Mouse (Mus musculus) 416B (cell line): ENCODE data around the gene Sh3bgrl2.
A peak's percentile ranks its signal among the peaks of the same experiment; 100 is the strongest.

Experiments
- DNase-seq: peaks from one replicate; pipeline ENCODE4 v3.0.0; 2011; ENCODE audit warnings: low read depth

The Sh3bgrl2 gene

GRCm38 (mm10) chr9:83560670-83561069 is 12.5 kb downstream of the Sh3bgrl2 start:
- DNase-seq: no peak

GRCm38 (mm10) chr9:83562889-83563288 is 14.8 kb downstream of the Sh3bgrl2 start:
- DNase-seq: no peak

- DNase-seq: no peak
These were observed 15.9 kb downstream of the Sh3bgrl2 start for GRCm38 (mm10) chr9:83563808-83564549.

DNA sequence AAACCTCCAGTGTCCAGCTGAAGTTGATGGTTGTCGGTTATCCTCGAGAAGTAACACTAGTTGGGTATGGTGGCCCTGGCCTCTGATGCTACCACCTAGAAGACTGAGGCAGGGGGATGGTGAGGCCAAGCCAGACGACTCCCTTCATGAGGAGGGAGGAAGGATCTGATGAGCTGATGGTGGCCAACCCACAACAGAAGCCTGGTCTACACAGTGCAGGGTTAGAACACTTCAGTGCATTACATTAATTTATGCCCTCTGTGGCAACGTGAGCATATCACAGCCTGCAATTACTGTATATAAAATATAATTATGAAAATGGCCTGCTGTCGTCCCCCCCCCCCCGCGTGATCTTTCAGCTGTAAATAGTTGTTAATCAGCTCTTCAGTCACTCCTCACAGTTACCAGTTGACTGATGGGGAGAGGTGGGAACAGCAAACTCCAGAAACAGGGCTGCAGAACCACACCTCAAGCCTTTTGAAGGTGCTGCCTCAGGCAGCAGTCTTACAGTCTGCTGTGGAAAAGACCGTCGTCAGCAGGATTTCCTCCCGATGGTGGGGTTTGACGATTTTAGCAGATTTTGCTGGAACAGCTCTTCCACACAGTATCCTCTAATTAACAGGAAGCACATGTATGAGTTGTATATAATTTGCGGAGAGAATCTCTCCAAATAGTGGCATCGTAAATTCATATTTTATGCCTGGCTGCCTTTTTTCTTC is 17.0 kb downstream of the Sh3bgrl2 start:
- no peak for DNase-seq

GRCm38 (mm10) chr9:83566141-83566540 is 18.0 kb downstream of the Sh3bgrl2 start:
- DNase-seq: no peak

DNA sequence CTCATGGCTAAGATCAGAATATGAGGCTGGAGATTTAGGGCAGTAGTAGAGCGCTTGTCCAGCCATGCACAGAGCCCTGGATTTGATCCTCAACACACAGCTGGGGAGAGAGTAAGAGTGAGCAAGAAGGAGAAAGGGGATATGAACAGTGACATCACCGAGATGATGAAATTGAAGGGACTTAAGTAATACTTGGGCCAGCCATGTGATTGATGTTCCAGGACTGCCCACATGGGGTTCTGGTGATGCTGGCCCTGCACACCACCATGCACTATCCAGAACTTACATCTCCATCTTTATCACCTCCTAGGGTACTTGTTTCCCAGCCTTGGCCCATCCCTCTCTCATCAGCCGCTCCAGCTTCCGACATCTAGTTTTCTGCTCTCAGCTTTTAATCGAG is 20.0 kb downstream of the Sh3bgrl2 start:
- DNase-seq: peak; percentile 20

- peak; percentile 16 for DNase-seq
These were observed 20.8 kb downstream of the Sh3bgrl2 start for GRCm38 (mm10) chr9:83568937-83569336.

DNA sequence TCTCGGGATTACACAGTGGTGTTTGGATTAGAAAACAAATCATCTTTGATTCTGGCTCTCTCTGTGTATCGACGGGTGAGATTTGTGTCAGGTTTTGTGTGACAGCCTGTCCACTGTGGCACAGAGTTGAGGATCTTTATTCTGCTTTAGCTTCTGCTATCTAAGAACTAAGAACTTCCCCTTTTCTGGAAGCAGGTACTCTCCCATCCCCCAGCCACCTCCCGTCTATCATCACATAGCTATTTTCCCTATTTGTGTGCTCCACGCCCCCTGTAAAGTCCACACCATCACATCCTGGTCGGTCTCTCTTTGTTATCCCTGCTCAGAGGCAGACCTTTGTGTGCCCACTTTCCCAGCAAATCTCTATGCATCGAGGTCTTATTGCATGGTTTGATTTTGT is 21.8 kb downstream of the Sh3bgrl2 start:
- no peak for DNase-seq

- DNase-seq: no peak
These were observed 23.2 kb downstream of the Sh3bgrl2 start for GRCm38 (mm10) chr9:83571315-83571714.

GRCm38 (mm10) chr9:83572326-83572725 is 24.2 kb downstream of the Sh3bgrl2 start:
- DNase-seq: no peak

DNA sequence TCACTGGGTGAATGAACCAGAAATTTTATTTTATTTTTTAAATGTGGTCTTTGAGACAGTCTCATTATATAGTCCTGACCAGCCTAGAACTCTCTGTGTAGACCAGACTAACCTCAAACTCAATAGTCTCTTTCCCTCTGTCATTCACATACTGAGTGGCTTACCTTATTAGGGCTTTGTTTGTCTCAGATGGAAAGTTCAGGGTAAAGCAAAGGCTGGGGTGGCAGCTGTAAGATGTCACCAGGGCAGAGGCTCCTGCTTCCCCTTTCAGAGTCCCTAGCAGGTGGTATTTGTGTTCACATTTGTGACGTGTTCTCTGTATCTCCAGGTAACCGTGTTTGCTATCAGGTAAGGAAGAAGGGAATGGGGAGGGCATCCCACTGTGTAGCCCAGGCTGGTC is 24.7 kb downstream of the Sh3bgrl2 start:
- DNase-seq: peak; percentile 23

DNA sequence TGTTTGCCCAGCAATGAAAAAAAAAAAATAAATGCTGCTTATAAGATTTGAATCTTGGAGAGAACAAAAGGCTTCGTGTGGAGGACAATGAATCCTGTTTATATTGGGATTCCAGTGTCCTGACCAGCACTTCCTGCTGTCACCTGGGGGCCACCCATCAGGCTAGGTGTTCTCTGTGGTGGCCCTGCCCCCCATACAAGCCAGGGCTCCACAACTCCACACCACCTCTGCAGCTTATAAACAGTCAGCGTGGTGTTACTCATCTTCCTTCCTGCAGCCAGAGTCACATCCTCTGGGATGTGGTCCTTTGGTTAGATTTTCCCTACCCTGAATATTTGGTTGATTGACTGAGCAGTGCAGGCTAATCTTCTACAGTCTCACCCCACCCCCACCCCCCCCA is 25.5 kb downstream of the Sh3bgrl2 start:
- peak; percentile 39 for DNase-seq

DNA sequence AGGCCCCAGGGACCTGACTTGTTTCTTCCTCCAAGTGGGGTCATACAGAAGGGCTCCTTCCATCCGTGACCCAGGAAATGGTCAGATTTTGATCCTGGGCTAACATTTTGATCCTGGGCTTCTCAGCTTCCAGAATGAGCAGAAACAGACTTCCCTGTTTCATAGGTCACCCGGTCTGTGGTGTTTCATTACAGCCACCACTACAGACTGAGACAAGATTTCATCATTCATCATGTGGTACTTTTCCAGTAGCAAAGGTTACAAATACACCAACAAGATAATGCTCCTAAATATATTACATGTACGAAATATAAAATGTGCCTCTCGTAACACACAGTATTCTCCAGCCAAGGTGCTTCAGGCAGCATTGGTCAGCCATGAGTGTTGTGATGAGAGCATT is 27.3 kb downstream of the Sh3bgrl2 start:
- DNase-seq: peak; percentile 27

DNA sequence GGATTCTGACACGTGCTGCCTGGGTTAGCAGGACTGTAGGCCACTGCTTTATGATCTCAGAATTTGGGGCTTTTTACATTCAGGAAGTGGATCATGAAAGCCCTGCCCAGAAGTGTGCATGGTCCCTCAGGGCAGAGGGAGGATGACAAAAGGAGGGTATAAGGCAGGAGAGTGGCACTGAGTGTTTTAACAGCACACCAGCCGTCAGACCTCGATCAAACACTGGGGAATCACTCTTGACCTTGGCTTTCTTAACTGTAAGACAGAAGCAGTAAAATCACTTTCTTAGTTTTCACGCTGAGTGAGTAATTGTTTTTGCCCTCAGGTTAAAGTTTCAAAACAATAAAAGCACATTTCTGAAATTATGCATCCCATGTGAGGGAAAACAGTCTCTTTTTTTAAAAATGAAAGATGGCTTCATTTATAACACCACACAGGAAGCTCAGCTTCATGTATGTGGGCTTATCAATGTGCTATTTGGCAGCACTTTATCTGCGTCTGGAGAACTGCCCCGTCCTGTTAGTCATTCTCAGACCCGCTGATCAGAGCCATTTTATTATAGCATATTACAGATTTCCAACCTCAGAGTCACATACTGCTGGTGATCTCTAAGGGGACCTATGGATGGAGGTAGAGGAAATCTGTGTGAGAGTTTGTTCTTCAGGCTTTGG is 28.0 kb downstream of the Sh3bgrl2 start:
- peak; percentile 61 for DNase-seq

DNA sequence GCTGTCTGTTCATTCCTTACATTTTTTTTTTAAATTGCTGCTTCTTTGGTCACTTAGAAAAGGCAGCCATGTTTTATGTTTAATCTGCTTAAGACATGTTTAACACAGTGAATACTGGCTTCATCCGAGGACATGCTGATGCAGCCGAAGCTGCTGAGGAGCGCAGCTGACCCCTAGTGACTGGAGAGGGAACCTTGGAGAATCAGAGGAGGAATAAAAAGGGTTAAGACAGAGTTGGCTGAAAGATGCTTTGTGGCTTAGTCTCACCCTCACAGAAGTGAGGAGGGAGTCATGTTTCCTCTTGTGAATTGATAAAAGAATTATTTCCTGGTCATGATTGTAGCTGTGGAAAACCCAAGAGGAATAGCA is 28.5 kb downstream of the Sh3bgrl2 start:
- peak; percentile 66 for DNase-seq

DNA sequence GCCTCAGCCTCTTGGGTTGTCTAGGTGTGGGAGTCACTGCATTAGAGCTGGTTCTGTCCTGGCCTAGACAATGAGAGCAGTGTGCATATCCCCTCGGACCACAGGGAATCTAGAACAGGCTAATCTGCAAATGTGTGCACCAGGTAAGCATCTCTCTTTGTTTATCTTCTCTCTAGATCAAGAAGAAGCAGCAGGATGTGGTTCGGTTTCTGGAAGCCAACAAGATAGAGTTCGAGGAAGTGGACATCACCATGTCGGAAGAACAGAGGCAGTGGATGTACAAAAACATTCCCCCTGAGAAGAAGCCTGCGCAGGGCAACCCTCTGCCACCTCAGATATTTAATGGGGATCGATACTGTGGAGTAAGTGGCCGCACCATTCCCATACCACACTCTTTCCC is 29.1 kb downstream of the Sh3bgrl2 start:
- DNase-seq: no peak

DNA sequence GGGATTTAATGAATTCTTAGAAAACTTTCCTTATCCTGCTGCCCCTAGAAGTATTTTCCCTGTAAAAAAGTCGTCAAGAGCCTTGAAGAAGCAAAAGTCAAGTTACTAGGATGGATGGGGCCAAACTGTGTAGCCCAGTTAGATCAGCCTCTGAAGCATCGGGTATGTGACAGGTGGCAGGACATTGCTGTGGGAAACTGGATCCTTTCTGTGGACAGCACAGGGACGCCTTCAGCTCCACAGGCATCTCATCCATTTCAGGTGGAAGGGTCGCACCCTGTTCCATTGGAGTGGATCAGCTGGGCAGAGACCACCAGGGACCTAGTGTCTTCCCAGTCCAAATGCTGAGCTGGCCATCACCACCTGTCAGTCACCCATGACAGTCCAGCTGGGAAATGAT is 30.9 kb downstream of the Sh3bgrl2 start:
- DNase-seq: no peak

DNA sequence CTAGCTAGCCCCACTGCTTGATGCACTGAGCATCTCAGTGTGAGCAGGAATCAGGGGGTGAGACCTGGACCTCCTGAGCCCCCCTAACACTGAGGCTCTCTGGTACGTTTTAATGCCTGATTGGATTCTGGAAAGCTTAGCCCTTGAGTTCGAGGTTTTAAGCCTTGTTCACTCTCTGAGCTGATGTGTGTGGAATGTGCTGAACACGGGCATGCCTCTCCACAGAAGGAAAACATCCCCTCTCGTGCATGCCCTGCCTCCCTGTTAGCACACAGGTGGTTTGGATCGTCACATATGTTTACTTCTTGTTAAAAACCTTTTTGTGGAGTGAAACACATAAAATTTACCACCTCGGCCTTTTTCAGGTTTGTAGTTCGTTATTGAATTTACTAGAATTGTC is 34.6 kb downstream of the Sh3bgrl2 start:
- no peak for DNase-seq

- no peak for DNase-seq
These were observed 38.4 kb downstream of the Sh3bgrl2 start for GRCm38 (mm10) chr9:83586316-83587050.

GRCm38 (mm10) chr9:83587116-83587515 is 39.0 kb downstream of the Sh3bgrl2 start:
- no peak for DNase-seq

DNA sequence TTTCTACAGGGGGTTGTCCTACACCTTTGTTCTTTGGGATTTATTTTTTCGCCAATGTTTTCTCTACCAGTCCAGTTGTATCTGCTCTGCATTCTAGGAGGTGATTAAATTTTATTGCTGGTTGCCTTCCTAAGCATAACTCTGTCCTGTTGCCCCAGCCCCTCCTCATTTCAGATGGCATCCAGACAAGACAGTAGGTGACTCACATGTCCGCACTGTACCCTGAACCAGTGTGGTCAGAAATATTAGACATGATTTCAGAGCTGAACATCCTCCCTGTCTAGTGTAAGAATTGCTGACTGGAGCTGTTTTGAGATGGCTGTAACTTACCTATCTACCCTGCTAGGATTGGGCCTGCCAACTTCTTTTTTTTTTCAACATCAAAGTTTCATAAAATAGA is 40.9 kb downstream of the Sh3bgrl2 start:
- no peak for DNase-seq

DNA sequence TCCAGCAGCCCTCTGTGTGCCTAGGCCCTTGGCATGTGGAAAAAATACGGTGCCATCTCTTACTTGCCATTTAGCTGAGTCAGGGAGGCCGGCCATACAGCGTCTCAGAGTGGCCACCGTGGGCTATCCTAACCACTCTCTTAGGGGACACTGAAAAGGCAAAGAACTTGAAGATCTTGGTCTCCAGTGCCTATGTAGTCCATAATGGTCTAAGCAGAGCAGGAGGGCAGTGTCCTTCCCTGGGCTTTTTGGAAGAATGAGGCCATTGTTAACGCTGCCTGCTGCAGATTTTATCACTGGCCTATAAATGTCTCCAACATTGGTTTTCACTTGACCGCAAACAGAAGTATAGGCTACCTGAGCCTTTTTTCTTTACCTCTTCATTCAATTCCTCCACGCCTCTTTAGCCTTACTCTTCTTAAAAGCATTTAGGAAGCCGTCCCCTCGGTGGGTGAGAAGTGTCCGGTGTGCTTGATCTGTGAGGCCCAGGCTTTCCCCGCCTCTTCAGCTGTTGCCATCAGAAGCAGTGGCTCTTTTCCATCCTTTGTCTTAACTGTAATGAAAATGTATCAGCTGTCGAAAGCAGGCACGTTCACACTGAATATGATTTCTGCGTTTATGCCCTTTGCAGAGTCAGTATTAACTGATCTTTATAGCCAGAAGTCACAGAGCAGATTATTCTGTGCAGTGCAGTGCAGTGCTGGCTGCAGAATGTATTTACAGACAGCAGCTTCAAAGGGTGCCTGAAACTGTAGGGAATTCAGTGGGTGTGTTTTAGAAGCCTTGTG is 41.7 kb downstream of the Sh3bgrl2 start:
- DNase-seq: no peak
